Mouse (Mus musculus) embryonic facial prominence, embryonic 13.5 days (tissue): ENCODE data around the gene Efcab12. TPM values are rescaled to one million over a fixed set of nuclear protein-coding genes. Genes with fewer than 3 reads are reported as not detected.
A peak's percentile ranks its signal among the peaks of the same experiment; 100 is the strongest.
"Not testable (repeated sequence)": the region's sequence is repeated elsewhere in the genome, so short reads cannot be mapped to it uniquely, and the experiment has no call there.

Source experiments
- ATAC-seq: fragments of 200-750 bp; cut with Nextera tagmentation; 2 replicates; pipeline ENCODE4 v1.8.0; 2017; ENCODE audit warnings: low read depth; ENCODE audit not compliant: insufficient number of reproducible peaks, insufficient read depth, low FRiP score, low TSS enrichment
- H3K27ac ChIP-seq: fragments of 300-500 bp; sonication (generic); 2 replicates; pipeline ENCODE4 v1.5.1; 2015; ENCODE audit warnings: moderate library complexity, mild to moderate bottlenecking, inconsistent platforms
- H3K27me3 ChIP-seq: fragments of 300-500 bp; sonication (generic); 2 replicates; pipeline ENCODE4 v1.6.1; 2015; ENCODE audit warnings: mild to moderate bottlenecking, inconsistent platforms
- H3K36me3 ChIP-seq: fragments of 300-500 bp; sonication (generic); 2 replicates; pipeline ENCODE4 v1.6.1; 2015; ENCODE audit warnings: mild to moderate bottlenecking, inconsistent platforms
- H3K4me1 ChIP-seq: fragments of 300-500 bp; sonication (generic); 2 replicates; pipeline ENCODE4 v1.6.1; 2015; ENCODE audit warnings: inconsistent platforms
- H3K4me2 ChIP-seq: fragments of 300-500 bp; sonication (generic); 2 replicates; pipeline ENCODE4 v1.6.1; 2015; ENCODE audit warnings: moderate library complexity, mild to moderate bottlenecking, inconsistent platforms
- H3K4me3 ChIP-seq: fragments of 300-500 bp; sonication (generic); 2 replicates; pipeline ENCODE4 v1.5.1; 2015; ENCODE audit warnings: mild to moderate bottlenecking, inconsistent platforms
- H3K9ac ChIP-seq: fragments of 300-500 bp; sonication (generic); 2 replicates; pipeline ENCODE4 v1.6.1; 2015; ENCODE audit warnings: mild to moderate bottlenecking, inconsistent platforms
- H3K9me3 ChIP-seq: fragments of 300-500 bp; sonication (generic); 2 replicates; pipeline ENCODE4 v1.6.1; 2016; ENCODE audit warnings: inconsistent platforms
- WGBS: fragments of 180-500 bp; shearing (Covaris S2); methylation state at CpG from one replicate; pipeline ENCODE4 v1.1.7; 2015; ENCODE audit warnings: mixed read lengths; 5-methylcytosine and 5-hydroxymethylcytosine counted together
- polyA plus RNA-seq: library from polyadenylated mRNA; unstranded; fragments of >200 nt; fragmentation: Nextera tagmentation; extraction: Ambion mirVana; gene quantifications from 2 replicates; pipeline ENCODE4 v1.2.1, GENCODE M21; 2015

Efcab12 gene
- polyA plus RNA-seq, 1 experiment from 2014 or later: 0.81 TPM

- H3K4me1 ChIP-seq: peaks cover 9% of the 10 kb centered on the region; the same call in 1 of the 2 replicates
- no peak overlapping the region for H3K27ac ChIP-seq
- no peak overlapping the region for H3K9ac ChIP-seq
- peak overlapping the region; percentile 36 for H3K4me3 ChIP-seq
- peaks cover 23% of the 10 kb centered on the region for H3K36me3 ChIP-seq
- peak overlapping the region; percentile 64 for H3K4me2 ChIP-seq
- no peaks in the 10 kb centered on the region for H3K9me3 ChIP-seq
- H3K27me3 ChIP-seq: no peaks in the 10 kb centered on the region
- no peak for ATAC-seq
- WGBS: 54% methylated on average over 5 of the region's 5 CpGs
These were observed 533 bp upstream of the Efcab12 start for GRCm38 (mm10) chr6:115838745-115839144.

- Histone ChIP-seq H3K9me3 (no peaks in the 10 kb centered on the region), H3K4me1 (peaks cover 9% of the 10 kb centered on the region; the same call in 1 of the 2 replicates), H3K27ac (no peak overlapping the region), H3K4me2 (no peak overlapping the region), H3K4me3 (no peak overlapping the region), H3K36me3 (no peaks in the 10 kb centered on the region), H3K27me3 (no peaks in the 10 kb centered on the region), H3K9ac (no peak overlapping the region)
- no peak for ATAC-seq
These were observed 4.4 kb downstream of the Efcab12 start for GRCm38 (mm10) chr6:115833861-115834260.

DNA sequence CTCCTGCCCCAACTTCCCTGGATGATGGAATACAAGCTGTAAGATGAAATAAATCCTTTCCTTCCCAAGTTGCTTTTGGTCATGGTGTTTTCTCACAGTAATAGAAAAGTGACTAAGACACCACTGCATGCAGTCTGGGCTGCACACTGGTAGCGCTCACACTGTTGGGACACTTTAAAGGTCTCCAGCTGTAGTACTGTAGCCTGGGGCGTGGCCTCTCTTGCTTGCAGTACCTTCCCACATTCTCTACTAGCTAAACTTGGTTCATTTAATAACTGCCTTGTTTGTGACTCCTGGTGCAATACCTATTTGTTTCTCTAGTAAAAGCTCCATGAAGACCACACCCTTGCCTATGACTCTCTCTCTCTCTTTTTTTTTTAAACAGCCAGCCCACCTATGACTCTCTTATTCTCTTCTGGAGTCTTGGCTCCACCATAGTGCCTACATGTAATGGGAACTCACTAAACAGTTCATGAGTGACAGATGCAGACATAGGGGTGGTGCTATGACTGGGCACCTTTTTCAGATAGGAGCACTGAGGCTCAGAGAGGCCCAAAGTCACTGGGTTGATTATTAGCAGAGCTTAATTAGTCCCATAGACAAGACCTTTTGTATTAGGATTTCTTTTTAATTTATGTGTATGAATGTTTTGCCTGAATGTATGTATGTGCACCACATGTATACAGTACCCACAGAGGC, 5.9 kb downstream of the Efcab12 start:
- Histone ChIP-seq H3K27me3 (no peaks in the 10 kb centered on the region), H3K9ac (no peak overlapping the region), H3K9me3 (no peaks in the 10 kb centered on the region), H3K4me3 (no peak overlapping the region), H3K36me3 (no peaks in the 10 kb centered on the region), H3K4me1 (no peaks in the 10 kb centered on the region), H3K4me2 (no peak overlapping the region), H3K27ac (no peak overlapping the region)
- no peak for ATAC-seq
- 90% methylated on average over 2 of the region's 2 CpGs for WGBS

- H3K36me3 ChIP-seq: no peaks in the 10 kb centered on the region
- no peaks in the 10 kb centered on the region for H3K4me1 ChIP-seq
- no peaks in the 10 kb centered on the region for H3K27me3 ChIP-seq
- H3K9ac ChIP-seq: no peak overlapping the region
- no peak for ATAC-seq
- 81% methylated on average over 6 of the region's 6 CpGs for WGBS
- H3K9me3 ChIP-seq: no peaks in the 10 kb centered on the region
- H3K27ac ChIP-seq: no peak overlapping the region
- H3K4me2 ChIP-seq: no peak overlapping the region
- no peak overlapping the region for H3K4me3 ChIP-seq
These were observed 7.2 kb downstream of the Efcab12 start for GRCm38 (mm10) chr6:115830779-115831601.

GRCm38 (mm10) chr6:115823850-115824464, 14.3 kb downstream of the Efcab12 start:
- WGBS: 3% methylated on average over 5 of the region's 11 CpGs
- H3K36me3 ChIP-seq, H3K27me3 ChIP-seq, H3K27ac ChIP-seq, H3K4me1 ChIP-seq, H3K9me3 ChIP-seq, H3K9ac ChIP-seq: not testable (repeated sequence)
- ATAC-seq: peak; percentile 85
- Histone ChIP-seq H3K4me2 (peak overlapping the region; percentile 49), H3K4me3 (peak overlapping the region; percentile 23; the same call in 1 of the 2 replicates)

- Histone ChIP-seq H3K27ac (no peak overlapping the region), H3K9me3 (no peaks in the 10 kb centered on the region), H3K27me3 (no peaks in the 10 kb centered on the region), H3K4me1 (0 out of 2 replicates have a peak, but pooled peaks cover 5% of the 10 kb centered on the region), H3K36me3 (no peaks in the 10 kb centered on the region), H3K4me2 (no peak overlapping the region), H3K9ac (no peak overlapping the region), H3K4me3 (no peak overlapping the region)
- ATAC-seq: no peak
- WGBS: 87% methylated on average over 8 of the region's 8 CpGs
These were observed 16.8 kb downstream of the Efcab12 start for GRCm38 (mm10) chr6:115821216-115821993.

- no peak overlapping the region for H3K27ac ChIP-seq
- no peaks in the 10 kb centered on the region for H3K36me3 ChIP-seq
- H3K4me2 ChIP-seq: no peak overlapping the region
- no peaks in the 10 kb centered on the region for H3K9me3 ChIP-seq
- 68% methylated on average over 2 of the region's 2 CpGs for WGBS
- no peak overlapping the region for H3K9ac ChIP-seq
- no peak for ATAC-seq
- H3K4me1 ChIP-seq: no peaks in the 10 kb centered on the region
- H3K27me3 ChIP-seq: no peaks in the 10 kb centered on the region
- no peak overlapping the region for H3K4me3 ChIP-seq
These were observed 20.1 kb downstream of the Efcab12 start for GRCm38 (mm10) chr6:115818129-115818528.

- Histone ChIP-seq H3K36me3 (no peaks in the 10 kb centered on the region), H3K4me2 (no peak overlapping the region), H3K9ac (no peak overlapping the region), H3K27me3 (no peaks in the 10 kb centered on the region), H3K27ac (no peak overlapping the region), H3K4me3 (no peak overlapping the region), H3K4me1 (no peaks in the 10 kb centered on the region), H3K9me3 (no peaks in the 10 kb centered on the region)
- whole genome bisulfite sequencing: 73% methylated on average over 4 of the region's 4 CpGs
- ATAC-seq: no peak
These were observed 23.2 kb downstream of the Efcab12 start for GRCm38 (mm10) chr6:115815041-115815440.

GRCm38 (mm10) chr6:115814104-115814503, 24.1 kb downstream of the Efcab12 start:
- no peak overlapping the region for H3K4me3 ChIP-seq
- 0 out of 2 replicates have a peak, but pooled peaks have one; percentile 7 for ATAC-seq
- H3K27ac ChIP-seq: no peak overlapping the region
- WGBS: 42% methylated on average over 4 of the region's 4 CpGs
- H3K9ac ChIP-seq: no peak overlapping the region
- no peaks in the 10 kb centered on the region for H3K36me3 ChIP-seq
- H3K4me2 ChIP-seq: no peak overlapping the region
- no peaks in the 10 kb centered on the region for H3K4me1 ChIP-seq
- H3K27me3 ChIP-seq: no peaks in the 10 kb centered on the region
- no peaks in the 10 kb centered on the region for H3K9me3 ChIP-seq

DNA sequence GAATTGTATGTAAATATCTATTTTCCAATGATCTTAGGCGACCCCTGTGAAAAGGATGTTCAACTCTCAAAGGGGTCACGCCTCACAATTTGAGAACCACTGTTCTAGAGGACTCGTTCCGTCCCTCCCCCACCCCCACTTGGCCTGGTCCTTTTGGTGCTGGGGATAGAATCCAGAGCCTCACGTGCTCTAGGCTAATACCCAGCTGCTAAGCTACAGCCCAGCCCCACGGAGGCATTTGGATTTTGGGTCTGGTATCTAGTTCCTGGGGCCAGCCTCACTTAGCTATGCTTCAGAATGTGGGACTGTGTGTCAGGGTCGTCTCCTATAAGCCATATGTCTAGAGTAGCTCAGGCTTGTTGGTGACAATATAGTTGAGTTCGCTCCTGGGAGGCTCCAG, 26.6 kb downstream of the Efcab12 start:
- 69% methylated on average over 8 of the region's 8 CpGs for WGBS
- Histone ChIP-seq H3K27me3 (no peaks in the 10 kb centered on the region), H3K4me2 (no peak overlapping the region), H3K4me1 (peaks cover 9% of the 10 kb centered on the region), H3K9me3 (no peaks in the 10 kb centered on the region), H3K4me3 (no peak overlapping the region), H3K27ac (no peak overlapping the region), H3K36me3 (peaks cover 8% of the 10 kb centered on the region), H3K9ac (peak overlapping the region; percentile 12; the same call in 1 of the 2 replicates)
- no peak for ATAC-seq
